Mouse (Mus musculus): ENCODE results near the gene Cyp3a41b. TPM values are rescaled to one million over a fixed set of nuclear protein-coding genes. Genes with fewer than 3 reads are reported as not detected.

Cyp3a41b gene
- polyA plus RNA-seq, 2 experiments, result not detected

Other genes starting within 250 kb of the Cyp3a41b start
- gene Cyp3a57, start 239.5 kb downstream of the Cyp3a41b start, polyA plus RNA-seq (2012; rRNA removed), result not detected in 2 replicates
- not detected in 2 replicates for gene Cyp3a57, start 239.5 kb downstream of the Cyp3a41b start, polyA plus RNA-seq (2014; fragmentation: Nextera tagmentation; extraction: Ambion mirVana)
- not detected in 2 replicates for gene Cyp3a16, start 115.0 kb downstream of the Cyp3a41b start, polyA plus RNA-seq (2012; rRNA removed)
- gene Cyp3a16, start 115.0 kb downstream of the Cyp3a41b start, polyA plus RNA-seq (2014; fragmentation: Nextera tagmentation; extraction: Ambion mirVana), result not detected in 2 replicates
- gene Cyp3a41a, start 135.4 kb upstream of the Cyp3a41b start, polyA plus RNA-seq (2012; rRNA removed), result not detected in 2 replicates
- not detected in 2 replicates for gene Cyp3a41a, start 135.4 kb upstream of the Cyp3a41b start, polyA plus RNA-seq (2014; fragmentation: Nextera tagmentation; extraction: Ambion mirVana)
- gene Cyp3a44, start 221.1 kb upstream of the Cyp3a41b start, polyA plus RNA-seq (2012; rRNA removed), result not detected in 2 replicates
- gene Cyp3a44, start 221.1 kb upstream of the Cyp3a41b start, polyA plus RNA-seq (2014; fragmentation: Nextera tagmentation; extraction: Ambion mirVana), result not detected in 2 replicates